Mouse (Mus musculus): ENCODE data around the gene Sec61a1. TPM values are rescaled to one million over a fixed set of nuclear protein-coding genes. Genes with fewer than 3 reads are reported as not detected.

Gene Sec61a1
- total RNA-seq (2021): 157 and 179 TPM in 2 replicates
- long read RNA-seq, experiment 1, transcript Sec61a1-201 (12 exons, 3,172 nt): major isoform, 30 of 53 reads
- long read RNA-seq, experiment 1, partial matches to known transcripts: 4 of 53 reads
- long read RNA-seq, experiment 1, other reads (novel, unspliced or antisense): 15 of 53 reads
- long read RNA-seq, experiment 2, transcript Sec61a1-201 (12 exons, 3,172 nt): major isoform, 16 of 35 reads
- long read RNA-seq, experiment 2, partial matches to known transcripts: 0 of 35 reads
- long read RNA-seq, experiment 2, other reads (novel, unspliced or antisense): 15 of 35 reads

GRCm38 (mm10) chr6:88518404-88519263, at the start of gene Sec61a1:
Gene Sec61a1 (minus strand): TSS chr6:88518905.
- peak; percentile 97 for DNase-seq

GRCm38 (mm10) chr6:88566676-88567075, 48.0 kb upstream of the Sec61a1 start:
- DNase-seq: no peak

DNA sequence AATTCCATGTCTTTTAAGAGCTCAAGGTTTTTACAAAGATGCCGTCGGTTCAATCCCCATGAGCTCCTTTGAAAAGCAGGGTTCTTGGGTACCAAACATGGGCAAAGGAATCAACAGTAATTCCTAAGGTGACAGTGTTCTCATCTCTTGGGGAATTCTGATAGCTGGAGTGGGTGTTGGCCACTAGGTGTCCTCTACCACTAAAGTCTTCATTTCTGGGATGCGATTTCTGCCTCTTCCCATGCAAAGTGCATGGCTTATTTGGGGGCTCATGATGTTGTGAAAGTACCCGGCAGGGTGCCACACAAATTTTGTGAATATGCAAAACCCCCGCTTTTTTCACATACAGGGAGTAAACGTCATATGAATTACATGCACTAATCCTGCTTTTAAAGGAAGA, 46.3 kb upstream of the Sec61a1 start:
- peak; percentile 26 for DNase-seq

- DNase-seq: no peak
Observed at GRCm38 (mm10) chr6:88560156-88560555, 41.5 kb upstream of the Sec61a1 start.

- no peak for DNase-seq
Observed at GRCm38 (mm10) chr6:88559688-88560087, 41.0 kb upstream of the Sec61a1 start.

GRCm38 (mm10) chr6:88558076-88558475, 39.4 kb upstream of the Sec61a1 start:
- DNase-seq: peak; percentile 32

GRCm38 (mm10) chr6:88557548-88557947, 38.8 kb upstream of the Sec61a1 start:
- no peak for DNase-seq

DNA sequence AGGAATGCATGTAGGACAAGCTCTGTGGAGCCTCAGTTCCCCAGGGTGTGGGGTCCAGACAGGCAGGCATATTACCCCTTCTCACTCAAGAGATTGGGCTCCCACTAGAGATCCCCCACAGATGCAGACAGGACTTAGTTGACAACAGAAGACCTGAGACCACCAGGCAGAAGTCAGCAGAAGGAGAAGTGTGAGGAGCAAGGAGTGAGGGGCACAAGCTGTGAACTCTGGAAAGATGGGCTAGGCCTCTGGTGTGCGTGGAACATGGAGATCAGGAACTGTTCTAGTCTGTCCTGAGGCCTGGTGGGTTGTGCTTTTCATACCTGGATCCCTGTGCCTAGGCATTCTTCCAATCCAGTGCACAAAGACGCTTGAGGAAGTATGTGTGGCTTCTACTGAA, 31.2 kb upstream of the Sec61a1 start:
- DNase-seq: no peak

DNA sequence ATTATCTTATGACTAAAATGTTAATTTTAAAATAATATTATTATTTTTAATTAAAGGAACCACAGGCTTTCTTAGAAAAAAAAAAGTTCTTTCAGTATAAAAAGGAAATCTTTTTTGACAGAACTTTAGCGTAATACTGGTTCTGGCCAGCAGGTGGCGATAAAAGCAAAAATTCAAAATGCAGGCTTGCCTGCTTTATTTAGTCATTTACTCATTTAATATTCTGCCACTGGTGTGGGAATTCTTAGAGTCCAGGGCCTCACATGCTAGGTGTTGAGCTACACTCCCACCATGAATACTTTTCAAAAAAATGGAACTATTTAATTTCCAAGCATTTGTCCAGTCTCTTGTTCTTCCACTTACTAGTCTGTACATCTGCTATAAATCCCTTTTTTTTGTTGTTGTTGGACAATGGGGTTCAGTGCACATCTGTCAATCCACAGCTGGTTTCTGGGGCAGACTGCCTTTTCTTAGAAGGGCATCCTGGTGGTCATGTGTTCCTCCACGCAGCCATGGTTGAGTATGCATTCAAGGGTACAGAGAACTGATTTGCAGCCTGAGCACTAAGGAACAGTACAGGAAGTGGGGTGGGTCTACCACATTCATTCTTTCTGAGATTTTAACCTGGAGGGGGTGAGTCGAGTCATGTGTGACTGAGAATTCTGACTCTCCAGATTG, 30.6 kb upstream of the Sec61a1 start:
- DNase-seq: peak; percentile 75

GRCm38 (mm10) chr6:88548405-88549049, 29.8 kb upstream of the Sec61a1 start:
- peak; percentile 13 for DNase-seq

- no peak for DNase-seq
Observed at GRCm38 (mm10) chr6:88545397-88545790, 26.7 kb upstream of the Sec61a1 start.

GRCm38 (mm10) chr6:88544644-88545396, 26.1 kb upstream of the Sec61a1 start:
- DNase-seq: no peak

DNA sequence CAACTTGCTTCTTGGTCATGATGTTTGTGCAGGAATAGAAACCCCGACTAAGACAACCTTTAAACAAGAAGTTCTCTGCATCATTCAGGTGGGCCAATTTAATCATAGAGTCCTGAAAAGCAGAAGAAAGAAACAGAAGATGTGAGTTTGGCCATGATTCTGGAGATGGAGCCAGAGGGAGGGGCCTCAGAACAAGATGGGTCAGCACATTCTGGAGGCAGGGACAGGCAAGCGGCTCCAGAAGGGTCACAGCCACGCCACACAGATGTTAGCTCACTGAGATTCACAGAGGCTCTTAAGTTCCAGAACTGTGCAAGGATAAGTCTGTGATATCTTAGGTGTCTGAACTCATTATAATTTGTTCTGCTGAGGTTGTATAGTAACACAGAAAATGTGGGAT, 25.5 kb upstream of the Sec61a1 start:
- DNase-seq: no peak

- DNase-seq: peak; percentile 67
Observed at GRCm38 (mm10) chr6:88540093-88540755, 21.5 kb upstream of the Sec61a1 start.

- DNase-seq: peak; percentile 83
Observed at GRCm38 (mm10) chr6:88530306-88530705, 11.6 kb upstream of the Sec61a1 start.

DNA sequence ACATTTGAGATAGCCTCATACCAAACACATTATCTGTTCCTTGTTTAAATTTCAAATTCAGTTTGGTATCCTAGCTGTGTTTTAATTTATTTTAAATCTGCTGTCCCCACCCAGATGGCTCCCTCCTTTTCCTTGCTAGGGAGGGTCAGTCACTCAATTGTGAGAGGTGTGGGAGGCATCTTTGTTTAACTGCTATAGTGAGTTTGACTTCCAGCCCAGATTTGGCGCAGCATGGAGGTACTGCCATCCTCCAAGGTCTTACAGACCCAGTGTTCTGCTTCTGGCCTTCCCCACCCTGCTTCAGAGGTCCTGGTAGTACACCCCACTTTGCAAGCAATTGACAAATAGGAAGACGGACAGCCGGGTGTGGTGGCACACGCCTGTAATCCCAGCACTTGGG, 5.4 kb upstream of the Sec61a1 start:
- DNase-seq: no peak

- no peak for DNase-seq
Observed at GRCm38 (mm10) chr6:88523451-88523850, 4.7 kb upstream of the Sec61a1 start.

DNA sequence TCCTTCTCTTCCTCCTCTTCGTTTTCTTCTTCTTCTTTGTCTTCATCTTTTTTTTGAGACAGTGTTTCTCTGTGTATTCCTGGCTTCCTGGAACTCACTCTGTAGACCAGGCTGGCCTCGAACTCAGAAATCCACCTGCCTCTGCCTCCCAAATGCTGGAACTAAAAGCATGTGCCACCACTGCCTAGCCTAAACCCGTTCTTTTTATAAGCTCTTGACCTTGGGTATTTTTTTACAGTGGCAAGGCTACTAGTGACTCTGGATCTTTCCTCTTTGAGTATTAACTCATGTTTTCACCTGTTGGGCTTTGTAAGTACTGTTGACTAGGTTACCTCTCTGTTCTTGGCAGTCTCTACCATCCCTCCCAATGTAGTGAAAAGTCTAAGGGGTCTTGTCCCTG, 4.3 kb upstream of the Sec61a1 start:
- DNase-seq: no peak

- no peak for DNase-seq
Observed at GRCm38 (mm10) chr6:88522606-88523005, 3.9 kb upstream of the Sec61a1 start.

DNA sequence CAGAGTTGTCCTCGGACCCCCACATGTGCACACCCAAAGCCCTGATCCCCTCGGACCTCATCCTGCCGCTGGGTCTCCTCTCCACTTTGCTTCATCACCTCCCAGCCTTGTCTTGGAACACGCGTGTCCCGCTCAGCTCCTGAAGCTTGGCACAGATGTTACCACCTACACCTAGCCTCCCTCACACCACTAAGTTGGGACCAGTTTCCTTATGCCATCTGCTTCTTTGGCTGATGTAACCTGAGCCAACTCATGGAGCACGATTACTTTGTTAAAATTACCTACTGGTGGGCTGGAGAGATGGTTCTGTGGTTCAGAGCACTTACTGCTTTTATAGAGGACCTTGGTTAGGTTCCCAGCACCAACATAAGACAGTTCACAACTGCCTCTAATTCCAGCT, 3.1 kb upstream of the Sec61a1 start:
- no peak for DNase-seq
